Mouse (Mus musculus) lung, embryonic 14.5 days (tissue): ENCODE data around the gene Insl3. TPM values are rescaled to one million over a fixed set of nuclear protein-coding genes. Genes with fewer than 3 reads are reported as not detected.

Experiments used
- ATAC-seq: fragments of 200-750 bp; cut with Nextera tagmentation; 2 replicates; pipeline ENCODE4 v1.8.0; 2017; ENCODE audit warnings: mild to moderate bottlenecking, moderate TSS enrichment, moderate library complexity; ENCODE audit not compliant: insufficient read depth
- DNase-seq: peaks from one replicate; pipeline ENCODE4 v3.0.0-alpha.2; 2015
- H3K27ac ChIP-seq: fragments of 300-500 bp; sonication (generic); 2 replicates; pipeline ENCODE4 v1.5.1; 2014; ENCODE audit warnings: low read depth, mild to moderate bottlenecking, moderate library complexity
- H3K27me3 ChIP-seq: fragments of 300-500 bp; sonication (generic); 2 replicates; pipeline ENCODE4 v1.6.1; 2014; ENCODE audit warnings: low read length, control low read depth; ENCODE audit not compliant: insufficient read depth
- H3K36me3 ChIP-seq: fragments of 300-500 bp; sonication (generic); 2 replicates; pipeline ENCODE4 v1.6.1; 2014; ENCODE audit warnings: control low read depth; ENCODE audit not compliant: insufficient read depth
- H3K4me1 ChIP-seq: fragments of 300-500 bp; sonication (generic); 2 replicates; pipeline ENCODE4 v1.6.1; 2014; ENCODE audit warnings: antibody characterized with exemption, control low read depth; ENCODE audit not compliant: insufficient read depth
- H3K4me2 ChIP-seq: fragments of 300-500 bp; sonication (generic); 2 replicates; pipeline ENCODE4 v1.6.1; 2014; ENCODE audit warnings: mild to moderate bottlenecking
- H3K4me3 ChIP-seq: fragments of 300-500 bp; sonication (generic); 2 replicates; pipeline ENCODE4 v1.5.1; 2014; ENCODE audit warnings: low read depth, low read length
- H3K9ac ChIP-seq: fragments of 300-500 bp; sonication (generic); 2 replicates; pipeline ENCODE4 v1.6.1; 2014
- H3K9me3 ChIP-seq: fragments of 300-500 bp; sonication (generic); 2 replicates; pipeline ENCODE4 v1.6.1; 2016; ENCODE audit warnings: low read depth, low read length, control low read depth
- CTCF ChIP-seq: IDR thresholded peaks from 2 replicates; pipeline ENCODE4 v1.5.1; 2016; ENCODE audit warnings: antibody characterized with exemption, low read depth
- WGBS: fragments of 180-500 bp; shearing (Covaris S2); extraction: QIAGEN DNeasy Blood & Tissue Kit; methylation state at CpG from one replicate; pipeline ENCODE4 v1.1.7; 2014; 5-methylcytosine and 5-hydroxymethylcytosine counted together
- polyA plus RNA-seq: library from polyadenylated mRNA; unstranded; fragments of >200 nt; fragmentation: Nextera tagmentation; extraction: Ambion mirVana; gene quantifications from 2 replicates; pipeline ENCODE4 v1.2.1, GENCODE M21; 2014

The Insl3 gene
- polyA plus RNA-seq, 1 experiment from 2014 or later: 1.0 TPM

DNA sequence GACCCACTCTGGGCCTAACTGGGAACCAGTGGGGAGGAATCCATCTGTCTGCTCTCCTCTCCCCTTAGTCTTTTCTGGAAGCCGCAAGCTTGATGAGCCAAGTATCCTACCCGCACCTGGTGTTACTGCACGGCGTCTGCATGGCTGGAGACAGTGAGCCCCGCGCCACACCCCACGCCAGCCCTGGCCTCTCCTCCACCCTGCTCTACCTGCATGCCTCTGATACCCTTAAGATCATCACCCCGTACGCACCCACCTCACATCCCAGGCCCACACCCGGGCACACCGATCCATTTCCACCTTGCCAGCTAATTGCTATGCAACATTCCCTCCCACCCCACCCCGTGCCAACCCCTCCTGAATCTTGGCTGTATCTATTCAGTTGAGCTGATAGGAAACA lies 6.2 kb upstream of the Insl3 start:
- Histone ChIP-seq H3K9me3 (no peaks in the 10 kb centered on the region), H3K9ac (no peak overlapping the region), H3K27ac (no peak overlapping the region), H3K36me3 (no peaks in the 10 kb centered on the region), H3K4me1 (peaks cover 6% of the 10 kb centered on the region; the same call in 1 of the 2 replicates), H3K4me2 (no peak overlapping the region), H3K4me3 (no peak overlapping the region), H3K27me3 (peaks cover 100% of the 10 kb centered on the region)
- DNase-seq (no peak), ATAC-seq (no peak)
- 68% methylated on average over 12 of the region's 12 CpGs for WGBS
- no peak for TF ChIP-seq CTCF

- ATAC-seq (no peak), DNase-seq (no peak)
- H3K4me1 ChIP-seq: peaks cover 6% of the 10 kb centered on the region; the same call in 1 of the 2 replicates
- no peak overlapping the region for H3K4me3 ChIP-seq
- WGBS: 27% methylated on average over 10 of the region's 10 CpGs
- no peak overlapping the region for H3K4me2 ChIP-seq
- H3K9ac ChIP-seq: no peak overlapping the region
- H3K27me3 ChIP-seq: peaks cover 100% of the 10 kb centered on the region
- no peak for TF ChIP-seq CTCF
- H3K27ac ChIP-seq: no peak overlapping the region
- no peaks in the 10 kb centered on the region for H3K36me3 ChIP-seq
- no peaks in the 10 kb centered on the region for H3K9me3 ChIP-seq
Measured at GRCm38 (mm10) chr8:71684701-71685100, 4.3 kb upstream of the Insl3 start.

DNA sequence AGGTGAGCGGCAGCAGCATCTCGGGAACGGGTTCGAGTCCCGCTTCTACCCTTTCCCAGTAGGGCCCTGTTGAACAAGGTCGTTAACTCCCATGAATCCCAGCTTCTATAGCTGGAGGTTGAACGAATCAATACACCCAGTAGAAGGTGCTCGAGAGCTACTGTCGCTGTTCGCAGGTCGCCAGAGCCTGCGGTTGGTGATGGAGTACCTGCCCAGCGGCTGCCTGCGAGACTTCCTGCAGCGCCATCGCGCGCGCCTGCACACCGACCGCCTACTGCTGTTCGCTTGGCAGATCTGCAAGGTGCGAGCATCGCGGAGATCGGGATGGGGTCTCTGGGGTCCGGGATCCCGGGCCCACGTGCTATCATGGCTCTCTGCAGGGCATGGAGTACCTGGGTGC lies 3.4 kb upstream of the Insl3 start:
- ATAC-seq: peak; percentile 5; the same call in 1 of the 2 replicates

GRCm38 (mm10) chr8:71686143-71686734 lies 2.8 kb upstream of the Insl3 start:
- DNase-seq (peak; percentile 83), ATAC-seq (peak; percentile 78)
- Histone ChIP-seq H3K27ac (no peak overlapping the region), H3K9ac (no peak overlapping the region), H3K27me3 (peaks cover 100% of the 10 kb centered on the region), H3K9me3 (no peaks in the 10 kb centered on the region), H3K4me3 (peak overlapping the region; percentile 23), H3K4me1 (peaks cover 6% of the 10 kb centered on the region; the same call in 1 of the 2 replicates), H3K4me2 (peak overlapping the region; percentile 53), H3K36me3 (no peaks in the 10 kb centered on the region)
- 2% methylated on average over 23 of the region's 23 CpGs for WGBS
- TF ChIP-seq CTCF: no peak

More for the DNA sequence above, 3.4 kb upstream of the Insl3 start:
- Histone ChIP-seq H3K36me3 (no peaks in the 10 kb centered on the region), H3K4me3 (peak overlapping the region; percentile 23; the same call in 1 of the 2 replicates), H3K4me2 (peak overlapping the region; percentile 53), H3K9me3 (no peaks in the 10 kb centered on the region), H3K9ac (no peak overlapping the region), H3K27ac (no peak overlapping the region), H3K4me1 (peaks cover 6% of the 10 kb centered on the region; the same call in 1 of the 2 replicates), H3K27me3 (peaks cover 100% of the 10 kb centered on the region)
- TF ChIP-seq CTCF: peak; percentile 46
- WGBS: 5% methylated on average over 29 of the region's 29 CpGs
- DNase-seq: peak; percentile 41

GRCm38 (mm10) chr8:71687616-71688015 lies 1.4 kb upstream of the Insl3 start:
- DNase-seq: no peak
- Histone ChIP-seq H3K27ac (no peak overlapping the region), H3K9ac (no peak overlapping the region), H3K27me3 (peaks cover 100% of the 10 kb centered on the region), H3K4me3 (no peak overlapping the region), H3K4me2 (no peak overlapping the region), H3K9me3 (no peaks in the 10 kb centered on the region), H3K4me1 (peaks cover 6% of the 10 kb centered on the region; the same call in 1 of the 2 replicates), H3K36me3 (no peaks in the 10 kb centered on the region)
- 10% methylated on average over 8 of the region's 8 CpGs for WGBS
- TF ChIP-seq CTCF: no peak
- ATAC-seq: no peak

GRCm38 (mm10) chr8:71692509-71692908 lies 3.5 kb downstream of the Insl3 start:
- Histone ChIP-seq H3K4me3 (no peak overlapping the region), H3K9ac (no peak overlapping the region), H3K36me3 (no peaks in the 10 kb centered on the region), H3K27me3 (peaks cover 83% of the 10 kb centered on the region), H3K4me1 (no peaks in the 10 kb centered on the region), H3K27ac (no peak overlapping the region), H3K4me2 (no peak overlapping the region), H3K9me3 (no peaks in the 10 kb centered on the region)
- TF ChIP-seq CTCF: no peak
- WGBS: 7% methylated on average over 30 of the region's 30 CpGs
- ATAC-seq (no peak), DNase-seq (no peak)

DNA sequence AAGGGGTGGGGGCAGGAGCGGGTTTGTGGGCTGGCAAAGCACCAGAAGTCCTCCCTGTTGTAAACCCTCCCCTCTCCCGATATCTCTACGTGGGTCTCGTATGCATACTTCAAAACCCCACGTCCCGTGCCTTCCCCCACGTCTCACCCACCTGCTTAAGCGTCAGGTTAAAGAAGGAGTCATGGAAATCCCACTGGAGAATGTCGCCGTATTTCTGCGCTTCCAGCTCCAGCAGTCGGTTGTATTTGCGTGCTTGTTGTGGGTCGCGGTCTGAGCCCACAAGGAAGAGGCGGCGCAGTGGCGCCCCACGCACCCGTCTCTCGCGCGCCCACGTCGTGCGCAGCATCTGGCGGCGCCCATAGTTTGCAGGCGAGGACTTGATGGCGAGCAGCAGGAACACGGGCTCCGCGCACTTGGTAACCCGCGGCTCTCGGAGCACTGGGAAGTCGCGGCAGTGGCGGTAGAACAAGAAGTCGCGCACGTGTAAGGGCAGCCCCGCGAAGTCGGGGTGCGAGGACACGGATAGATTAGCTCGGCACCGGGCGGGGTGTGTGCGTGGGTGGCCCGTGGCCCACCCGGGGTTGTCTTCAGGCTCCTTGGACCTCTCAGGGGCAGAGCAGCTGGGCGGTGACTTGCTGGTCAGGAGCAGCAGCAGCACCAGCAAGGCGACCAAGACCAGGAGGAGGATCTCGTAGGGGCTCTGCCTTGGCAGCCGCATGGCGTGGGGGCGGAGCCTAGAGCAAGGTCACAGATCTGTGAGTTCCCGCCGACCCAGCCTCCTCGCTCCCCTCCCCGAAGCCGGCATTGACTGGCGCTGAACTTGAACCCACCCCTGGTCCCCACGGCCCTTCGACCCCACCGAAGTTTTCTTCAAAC lies 4.4 kb downstream of the Insl3 start:
- Histone ChIP-seq H3K4me1 (no peaks in the 10 kb centered on the region), H3K4me2 (peak overlapping the region; percentile 33; the same call in 1 of the 2 replicates), H3K27ac (no peak overlapping the region), H3K36me3 (no peaks in the 10 kb centered on the region), H3K27me3 (peaks cover 77% of the 10 kb centered on the region), H3K9ac (no peak overlapping the region), H3K4me3 (peak overlapping the region; percentile 14; the same call in 1 of the 2 replicates), H3K9me3 (no peaks in the 10 kb centered on the region)
- TF ChIP-seq CTCF: no peak
- 10% methylated on average over 68 of the region's 68 CpGs for WGBS
- ATAC-seq (0 out of 2 replicates have a peak, but pooled peaks have one; percentile 36), DNase-seq (no peak)
